Mouse (Mus musculus) ES-E14 (cell line): ENCODE data around the gene Bola1. TPM values are rescaled to one million over a fixed set of nuclear protein-coding genes. Genes with fewer than 3 reads are reported as not detected.

ENCODE experiments used
- DNase-seq: peaks from one replicate; pipeline ENCODE4 v3.0.0-alpha.2; 2013; ENCODE audit warnings: low read depth, low spot score
- H3K27ac ChIP-seq: 2 replicates; pipeline ENCODE4 v1.5.1; 2012; ENCODE audit warnings: low read depth, mild to moderate bottlenecking, low read length, moderate library complexity, mixed read lengths; ENCODE audit not compliant: poor library complexity, insufficient read depth, severe bottlenecking
- H3K36me3 ChIP-seq: 2 replicates; pipeline ENCODE4 v1.6.1; 2012; ENCODE audit warnings: mild to moderate bottlenecking, low read length, moderate library complexity, mixed read lengths; ENCODE audit not compliant: control insufficient read depth, poor library complexity, insufficient read depth, severe bottlenecking
- H3K4me1 ChIP-seq, 2 experiments: fragments of 150-350 bp in 1 of 2; sonication (generic) in 1 of 2; 2 replicates each; pipeline ENCODE4 v1.6.1; 2012; ENCODE audit warnings: low read length in 2 of 2, mild to moderate bottlenecking in 1 of 2, mixed read lengths in 1 of 2; ENCODE audit not compliant: control insufficient read depth in 2 of 2, insufficient read depth in 2 of 2, poor library complexity in 1 of 2
- H3K4me3 ChIP-seq, 2 experiments: fragments of 150-350 bp in 1 of 2; sonication (generic) in 1 of 2; 2 replicates each; pipeline ENCODE4 v1.5.1; 2012; ENCODE audit warnings: low read length in 2 of 2, low read depth in 1 of 2, mild to moderate bottlenecking in 1 of 2, mixed read lengths in 1 of 2; ENCODE audit not compliant: insufficient read depth in 1 of 2, poor library complexity in 1 of 2, severe bottlenecking in 1 of 2
- H3K9ac ChIP-seq: 2 replicates; pipeline ENCODE4 v1.6.1; 2012; ENCODE audit warnings: low read depth, mild to moderate bottlenecking, low read length, mixed read lengths; ENCODE audit not compliant: poor library complexity, insufficient read depth, severe bottlenecking
- H3K9me3 ChIP-seq: fragments of 150-350 bp; sonication (generic); 2 replicates; pipeline ENCODE4 v1.6.1; 2012; ENCODE audit warnings: low read depth, mild to moderate bottlenecking, low read length; ENCODE audit not compliant: control insufficient read depth, insufficient read depth
- CHD2 ChIP-seq: IDR thresholded peaks from 2 replicates; pipeline ENCODE4 v1.6.1; 2014; ENCODE audit warnings: mild to moderate bottlenecking, low read depth, low read length, inconsistent platforms
- HCFC1 ChIP-seq: IDR thresholded peaks from 2 replicates; pipeline ENCODE4 v1.6.1; 2012; ENCODE audit warnings: low read length, inconsistent platforms, borderline replicate concordance; ENCODE audit not compliant: insufficient read depth
- MAFK ChIP-seq: IDR thresholded peaks from 2 replicates; pipeline ENCODE4 v1.6.1; 2014; ENCODE audit warnings: mild to moderate bottlenecking, low read depth, low read length, inconsistent platforms; ENCODE audit not compliant: insufficient read depth
- ZC3H11A ChIP-seq: IDR thresholded peaks from 2 replicates; pipeline ENCODE4 v1.6.1; 2012; ENCODE audit warnings: low read depth, mild to moderate bottlenecking, inconsistent platforms, low read length, borderline replicate concordance
- ZNF384 ChIP-seq: IDR thresholded peaks from 2 replicates; pipeline ENCODE4 v1.6.1; 2012; ENCODE audit warnings: low read depth, low read length, inconsistent platforms
- in situ Hi-C, 2 experiments: fragments of 600-800 bp; cut with MboI; formaldehyde crosslinking; loops; one replicate each; pipeline ENCODE4 v1.15.1; 2025; ENCODE audit warnings: low sequenced_read_pairs in 2 of 2, inconsistent platforms in 1 of 2; ENCODE audit not compliant: unreplicated experiment in 2 of 2
- total RNA-seq: library from RNA; depleted of rRNA; stranded (reverse); fragments of 300-350 nt; gene quantifications from 2 replicates; pipeline ENCODE4 v1.2.3, GENCODE M21; 2012; rRNA removed

Gene Bola1
- total RNA-seq, 1 experiment, result 76.4 TPM

GRCm38 (mm10) chr3:96151836-96152235 lies 67.7 kb downstream of the Bola1 start:
- no peak for DNase-seq
- H3K4me3 ChIP-seq, result no peak overlapping the region
- no peaks in the 10 kb centered on the region for H3K9me3 ChIP-seq
- no peak overlapping the region for H3K9ac ChIP-seq
- in situ Hi-C loops, result no loop called here
- H3K27ac ChIP-seq, result no peak overlapping the region
- TF ChIP-seq MAFK (no peak), ZNF384 (no peak), ZC3H11A (no peak), CHD2 (no peak), HCFC1 (no peak)
- H3K4me1 ChIP-seq, result peaks cover 3 to 9% of the 10 kb centered on the region in 2 experiments; a peak in 2 of 4 replicates
- peaks cover 13% of the 10 kb centered on the region for H3K36me3 ChIP-seq

GRCm38 (mm10) chr3:96147950-96148349 lies 71.6 kb downstream of the Bola1 start:
- H3K9me3 ChIP-seq, result no peaks in the 10 kb centered on the region
- H3K4me1 ChIP-seq, result no peaks in the 10 kb centered on the region
- in situ Hi-C loops, result no loop called here
- no peak overlapping the region for H3K9ac ChIP-seq
- H3K27ac ChIP-seq, result no peak overlapping the region
- DNase-seq, result peak; percentile 29
- no peak overlapping the region for H3K4me3 ChIP-seq
- H3K36me3 ChIP-seq, result peaks cover 5% of the 10 kb centered on the region
- TF ChIP-seq MAFK, result peak; percentile 63; the same call in 1 of the 2 replicates
- TF ChIP-seq ZC3H11A, result 0 out of 2 replicates have a peak, but pooled peaks have one; percentile 25
- no peak for TF ChIP-seq CHD2

Other genes with a start within 250 kb of the Bola1 start
- 12.0 and 19.6 TPM in 2 replicates for gene Plekho1, start 223.7 kb downstream of the Bola1 start, total RNA-seq
- gene Vps45, start 161.2 kb downstream of the Bola1 start, total RNA-seq, result 9.9 and 11.9 TPM in 2 replicates
- gene Otud7b, start 115.2 kb downstream of the Bola1 start, total RNA-seq, result 17.6 and 23.2 TPM in 2 replicates
- gene Mtmr11, start 57.7 kb downstream of the Bola1 start, total RNA-seq, result 3.5 and 4.0 TPM in 2 replicates
- gene Sf3b4, start 47.4 kb downstream of the Bola1 start, total RNA-seq, result 64.1 and 91.1 TPM in 2 replicates
- gene Sv2a, start 38.6 kb downstream of the Bola1 start, total RNA-seq, result 7.2 and 8.2 TPM in 2 replicates
- gene Hist2h2ab, start 156 bp upstream of the Bola1 start, total RNA-seq, result 54.2 and 70.0 TPM in 2 replicates
- gene Hist2h2ac, start 1.2 kb upstream of the Bola1 start, total RNA-seq, result 684 and 687 TPM in 2 replicates
- gene Hist2h2be, start 1.4 kb upstream of the Bola1 start, total RNA-seq, result 0.80 and 1.0 TPM in 2 replicates
- 398 and 546 TPM in 2 replicates for gene Hist2h3c2, start 19.4 kb upstream of the Bola1 start, total RNA-seq
- gene Hist2h2aa2, start 20.6 kb upstream of the Bola1 start, total RNA-seq, result 2,531 and 3,588 TPM in 2 replicates
- gene Hist2h2aa1, start 25.8 kb upstream of the Bola1 start, total RNA-seq, result 2,311 and 3,075 TPM in 2 replicates
- gene Hist2h3c1, start 27.0 kb upstream of the Bola1 start, total RNA-seq, result not detected in 2 replicates
- gene Hist2h4, start 43.6 kb upstream of the Bola1 start, total RNA-seq, result 46.0 TPM in 2 replicates
- 806 and 880 TPM in 2 replicates for gene Hist2h3b, start 48.9 kb upstream of the Bola1 start, total RNA-seq
- gene Hist2h2bb, start 50.0 kb upstream of the Bola1 start, total RNA-seq, result 1,985 and 2,453 TPM in 2 replicates
- not detected in 2 replicates for gene Fcgr1, start 74.3 kb upstream of the Bola1 start, total RNA-seq
- gene BC107364, start 232.6 kb upstream of the Bola1 start, total RNA-seq, result not detected in 2 replicates